Mouse (Mus musculus): ENCODE data around the gene Ctsh.

DNA sequence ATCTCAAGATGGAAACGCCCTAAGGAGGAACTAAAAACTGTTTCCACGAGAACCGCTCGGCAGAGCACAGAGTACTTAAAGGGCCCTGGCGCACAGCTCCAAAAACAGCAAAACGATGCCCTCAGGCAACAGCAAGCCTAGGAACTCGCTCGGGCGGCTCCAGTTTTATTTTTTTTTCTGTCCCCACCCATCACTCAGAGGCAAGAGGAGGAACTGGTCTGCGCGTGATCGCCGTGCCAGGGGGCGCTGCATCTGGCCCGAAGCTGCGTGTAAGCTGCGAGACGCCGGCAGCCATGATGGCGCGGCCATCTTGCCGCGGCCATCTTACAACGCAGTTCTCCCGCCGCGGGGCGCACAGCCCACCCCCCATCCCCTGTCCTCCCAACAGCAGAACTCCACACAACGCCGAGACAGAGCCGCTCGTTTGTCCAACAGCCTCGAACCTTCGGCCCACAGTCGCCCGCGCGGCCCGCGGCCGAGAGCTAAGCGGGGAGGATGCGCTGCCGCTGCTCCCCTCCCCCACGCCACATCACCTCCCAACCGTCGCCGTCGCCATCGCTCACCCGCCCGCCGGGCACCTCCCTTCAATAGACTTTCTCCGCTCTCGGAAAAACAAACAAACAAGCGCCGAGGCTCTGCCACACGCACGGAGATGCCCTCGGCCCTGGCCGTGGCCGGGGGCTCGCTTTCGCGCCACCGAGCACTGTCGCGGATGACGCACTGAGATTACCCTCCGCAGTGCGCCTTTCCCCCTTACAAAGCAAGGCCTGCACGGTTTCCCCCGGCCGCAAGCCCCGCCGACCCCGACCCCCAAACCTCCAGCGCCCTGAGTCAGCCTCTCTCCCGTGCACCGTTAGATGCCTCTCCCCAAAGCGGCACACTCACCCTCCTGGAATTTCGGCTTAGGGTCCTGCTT is 60.0 kb downstream of the Ctsh start:
- TF ChIP-seq CTCF (IDR thresholded peaks at IDR 0.05; ENCODE audit: borderline replicate concordance, insufficient read depth, low read length) (peak; percentile 78; the same call in 1 of the 2 replicates), POLR2A (IDR thresholded peaks at IDR 0.05; ENCODE audit: low read depth, low read length) (peak; percentile 64)
